Mouse (Mus musculus) monocyte, adult 5-6 weeks (primary cell): ENCODE data around the gene Ube2d2b. TPM values are rescaled to one million over a fixed set of nuclear protein-coding genes. Genes with fewer than 3 reads are reported as not detected.

Experiments
- ATAC-seq: fragments of 153-309, 156-312 bp; replicated peaks from 2 replicates; pipeline ENCODE4 v1.8.0; 2017; ENCODE audit warnings: mild to moderate bottlenecking; ENCODE audit not compliant: low TSS enrichment, insufficient number of reproducible peaks, severe bottlenecking, poor library complexity, low FRiP score
- total RNA-seq: library from RNA; stranded (forward); fragments of 200-1000, 200-491, 200-594 nt; gene quantifications from 3 replicates; pipeline ENCODE4 v1.2.3, GENCODE M21; 2017

The Ube2d2b gene
- total RNA-seq, 1 experiment from 2014 or later: not detected

DNA sequence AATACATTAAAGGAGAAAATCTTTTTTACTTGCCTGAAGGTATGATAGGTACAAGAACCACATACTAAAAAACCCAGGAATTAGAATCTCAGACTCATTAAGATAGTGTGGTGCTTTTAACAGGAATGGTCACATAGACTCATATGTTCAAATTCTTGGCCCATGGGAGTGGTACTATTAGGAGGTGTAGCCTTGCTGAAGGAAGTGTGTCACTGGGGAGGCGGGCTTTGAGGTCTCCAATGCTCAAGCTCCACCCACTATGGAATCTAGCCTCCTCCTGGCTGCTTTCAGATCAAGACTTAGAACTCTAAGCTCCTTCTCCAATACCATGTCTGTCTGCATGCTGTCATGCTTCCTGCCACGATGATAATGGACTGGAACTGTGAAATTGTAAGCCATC lies 17.9 kb downstream of the Ube2d2b start:
- no peak for ATAC-seq

DNA sequence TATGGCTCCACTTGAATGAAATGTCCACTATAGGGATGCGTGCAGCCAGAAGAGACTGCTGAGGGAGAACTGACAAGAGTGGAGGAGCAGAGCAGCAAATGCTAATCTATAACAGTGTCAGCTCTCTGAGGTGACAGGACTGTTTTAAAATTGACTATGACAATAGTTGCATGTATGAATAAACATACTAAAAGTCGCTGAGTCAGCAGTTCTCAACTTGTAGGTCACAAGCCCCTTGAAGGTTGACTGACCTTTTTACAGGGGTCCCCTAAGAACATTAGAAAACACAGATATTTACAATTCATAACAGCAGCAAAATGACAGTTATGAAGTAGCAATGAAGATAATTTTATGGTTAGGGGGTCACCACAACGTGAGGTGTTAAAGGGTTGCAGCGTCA lies 19.1 kb downstream of the Ube2d2b start:
- ATAC-seq: no peak

DNA sequence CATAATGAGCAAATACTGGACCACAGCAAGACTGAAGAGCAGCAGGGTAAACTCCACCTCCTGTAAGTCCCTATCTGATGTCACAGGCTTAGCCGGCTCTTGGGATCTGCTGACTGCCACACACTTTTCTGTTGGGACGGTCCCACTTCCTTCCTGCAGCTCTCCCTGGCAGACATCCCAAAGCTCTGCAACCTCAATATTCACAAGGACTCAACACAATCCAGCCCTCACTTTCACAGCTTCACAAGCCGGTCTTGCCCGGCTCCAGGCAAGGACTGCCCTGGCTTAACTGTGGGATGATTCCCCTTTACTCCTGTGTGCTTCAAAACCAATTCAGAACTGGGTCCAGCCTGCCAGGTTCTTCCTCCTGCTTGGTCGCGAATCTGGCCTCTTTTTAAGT lies 23.9 kb downstream of the Ube2d2b start:
- ATAC-seq: no peak

DNA sequence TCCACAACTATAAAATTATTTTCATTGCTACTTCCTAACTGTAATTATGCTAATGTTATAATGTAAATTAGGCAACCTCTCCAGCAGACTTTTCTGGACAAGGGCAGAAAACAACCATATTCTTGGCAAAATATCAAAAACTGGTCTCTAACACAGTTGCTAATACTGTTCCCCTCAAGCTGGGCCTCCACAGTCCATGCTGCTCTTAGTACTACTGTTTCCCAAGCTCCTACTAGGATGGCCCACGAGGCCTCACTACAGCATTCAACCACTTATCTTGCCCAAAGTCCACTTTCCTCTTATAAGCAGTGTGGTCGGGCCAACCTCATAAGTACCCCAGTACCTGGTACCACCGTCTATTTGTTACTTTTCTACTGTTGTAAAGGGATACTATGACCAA lies 24.7 kb downstream of the Ube2d2b start:
- ATAC-seq: no peak

DNA sequence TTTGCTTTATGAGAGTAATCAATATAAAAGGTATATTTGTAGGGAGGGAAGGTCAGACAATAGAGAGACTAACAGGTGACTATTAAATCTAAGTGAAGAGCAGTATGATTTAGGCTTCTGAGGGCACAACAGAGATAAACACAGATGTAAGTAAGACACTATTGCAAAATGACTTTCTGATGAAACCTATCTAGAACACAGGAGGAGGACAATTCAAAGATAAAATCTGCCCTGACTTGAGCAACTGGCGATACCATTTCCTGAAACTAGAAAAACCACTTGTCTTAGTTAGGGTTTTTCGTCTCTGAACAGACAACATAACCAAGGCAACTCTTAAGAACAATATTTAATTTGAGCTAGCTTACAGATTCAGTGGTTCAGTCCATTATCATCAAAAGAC lies 25.6 kb downstream of the Ube2d2b start:
- ATAC-seq: no peak

DNA sequence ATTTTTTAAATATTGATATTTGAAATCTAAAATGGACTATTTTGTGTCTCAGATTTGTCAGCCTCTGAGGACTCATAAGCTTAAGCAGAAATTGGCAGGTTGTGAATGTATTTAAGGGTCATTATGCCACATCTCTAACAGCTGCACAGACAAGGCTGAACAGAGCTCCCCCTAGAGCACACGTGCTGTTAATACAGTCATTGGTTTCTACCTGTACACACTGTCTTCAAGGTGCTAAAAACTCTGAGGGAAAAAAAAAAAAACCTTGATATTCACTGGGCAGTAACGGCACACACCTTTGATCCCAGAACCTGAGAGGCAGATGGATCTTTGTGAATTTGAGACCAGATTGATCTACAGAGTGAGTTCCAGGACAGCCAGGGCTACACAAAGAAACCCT lies 29.1 kb downstream of the Ube2d2b start:
- ATAC-seq: 0 out of 2 replicates have a peak, but pooled peaks have one; percentile 31

DNA sequence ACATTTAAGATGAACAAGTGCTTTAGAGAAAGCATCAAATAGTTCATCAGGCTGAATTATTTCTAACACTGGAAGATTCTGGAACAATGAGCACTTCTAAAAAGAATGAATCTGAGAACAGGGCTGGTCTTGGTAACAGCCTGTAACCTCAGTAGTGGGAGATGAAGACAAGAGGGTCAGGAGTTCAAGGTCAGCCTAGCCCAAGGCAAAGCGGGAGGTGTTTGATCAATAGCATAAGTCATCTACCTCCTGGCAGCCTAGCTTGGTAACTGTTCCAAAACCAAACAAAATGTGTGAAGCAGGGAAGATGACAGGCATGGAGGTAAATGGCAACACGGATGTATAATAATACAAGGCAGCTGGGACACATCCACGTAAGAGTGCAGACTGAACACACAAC lies 34.1 kb downstream of the Ube2d2b start:
- ATAC-seq: no peak

DNA sequence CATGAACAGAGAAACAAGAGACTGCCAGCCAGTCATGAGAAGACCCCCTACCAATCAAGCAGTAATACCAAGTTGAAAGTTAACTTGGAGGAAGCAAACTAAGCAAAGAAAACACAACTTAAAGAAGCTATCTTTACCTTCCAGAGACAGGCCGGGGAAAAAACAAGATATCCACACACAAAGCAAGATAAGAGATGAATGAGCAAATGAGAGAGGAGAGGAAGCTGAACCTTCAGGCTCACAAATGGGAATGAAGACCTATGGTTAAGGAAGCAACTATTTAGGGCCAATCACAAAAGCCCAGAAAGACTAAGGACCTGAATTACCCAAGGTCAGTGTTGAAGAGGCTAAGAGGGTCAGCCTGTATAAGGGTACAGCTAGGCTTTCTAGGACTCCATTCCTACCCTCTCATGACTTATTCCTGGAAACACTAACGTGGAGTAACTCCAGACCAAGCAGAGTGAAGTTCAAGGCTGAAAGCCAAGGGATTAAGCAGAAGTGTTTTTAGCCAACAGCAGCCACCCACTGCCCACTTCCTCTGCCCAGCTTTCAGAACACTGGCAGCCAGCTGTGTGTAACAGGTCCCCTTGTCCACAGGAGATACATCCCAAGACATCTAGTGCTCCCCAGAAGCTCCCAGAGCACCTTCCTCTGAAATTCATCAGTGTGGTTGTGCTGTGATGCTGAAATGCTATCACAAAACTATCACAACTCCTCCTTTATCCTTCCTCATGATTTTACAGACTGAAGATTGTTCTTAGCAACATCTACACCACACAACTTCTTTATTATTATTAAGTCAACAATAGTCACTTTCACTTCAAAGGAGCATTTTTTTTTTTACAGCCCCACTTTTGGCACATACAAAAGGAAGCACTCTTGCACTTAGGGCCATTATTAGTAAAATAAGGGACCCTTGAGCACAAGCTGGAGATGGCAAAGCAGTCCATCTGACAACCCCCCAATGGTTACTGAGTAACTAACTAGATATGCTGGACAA lies 36.5 kb downstream of the Ube2d2b start:
- peak; percentile 81 for ATAC-seq

DNA sequence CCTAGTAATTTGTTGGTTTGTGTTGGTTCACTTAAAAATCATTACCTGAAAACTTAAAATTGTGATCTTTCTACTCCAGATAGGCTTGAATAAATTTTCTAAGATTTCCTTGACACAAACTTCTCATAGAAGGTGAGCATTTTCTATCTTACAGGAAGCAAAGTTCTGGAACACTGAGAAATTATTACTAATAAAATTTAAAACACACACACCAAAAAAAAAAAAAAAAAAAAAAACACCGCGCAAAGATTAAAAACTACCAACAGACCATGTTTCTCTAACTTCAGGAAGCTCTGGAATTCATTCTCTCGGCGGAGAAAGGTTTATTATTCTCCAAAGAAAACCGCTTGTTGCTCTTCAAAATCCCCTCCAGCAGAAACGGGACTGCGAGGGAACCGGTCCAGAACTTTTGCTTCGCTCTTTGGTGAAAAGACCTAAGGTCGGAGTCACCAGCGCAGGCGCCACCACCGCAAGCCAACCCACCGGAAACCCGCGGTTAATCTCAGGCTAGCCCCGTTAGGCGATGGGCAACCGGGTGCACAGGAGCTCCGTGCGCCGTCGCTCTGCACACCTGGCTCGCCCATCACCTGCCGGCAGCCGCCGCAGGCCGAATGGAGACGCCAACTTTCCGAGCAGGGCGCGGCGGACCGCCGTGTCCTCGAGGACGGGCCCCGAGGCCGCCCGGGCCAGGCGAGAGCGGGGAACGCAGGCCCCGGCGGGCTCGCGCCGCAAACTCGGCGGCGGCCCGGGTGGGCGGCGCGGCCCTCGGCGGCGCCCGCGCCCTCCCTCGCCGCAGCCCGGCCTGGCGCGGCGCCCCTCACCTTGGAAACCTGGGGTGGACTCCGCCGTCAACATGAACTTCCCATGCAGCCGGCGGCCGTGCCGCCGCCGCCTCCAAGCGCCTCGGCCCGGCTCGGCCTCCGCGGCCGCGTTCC lies 38.3 kb downstream of the Ube2d2b start:
- peak; percentile 37; the same call in 1 of the 2 replicates for ATAC-seq

DNA sequence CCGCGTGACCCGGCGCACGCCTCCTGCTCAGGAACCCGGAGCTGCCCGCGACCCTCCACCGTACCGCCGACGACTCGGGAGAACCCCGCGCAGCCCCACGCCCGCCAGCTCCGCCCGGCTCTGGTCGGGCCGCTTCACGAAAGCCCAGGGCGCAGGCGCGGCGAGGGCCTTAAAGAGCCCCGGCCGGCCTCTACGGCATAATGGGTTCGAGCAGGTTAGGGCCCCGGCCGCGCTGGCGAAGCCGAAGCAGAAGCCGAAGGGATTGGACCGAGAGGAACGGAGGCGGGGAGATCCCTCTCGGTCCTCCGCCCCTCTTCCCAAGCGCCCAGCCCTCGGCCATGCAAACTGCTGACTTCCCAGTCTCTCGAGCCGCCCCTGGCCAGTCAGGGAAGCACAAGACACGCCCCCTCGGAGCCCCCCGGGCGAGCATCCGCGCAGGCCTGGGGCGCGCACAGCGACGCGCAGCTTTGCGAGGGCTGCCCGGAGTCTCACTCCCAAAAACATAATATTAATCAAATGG lies 39.1 kb downstream of the Ube2d2b start:
- ATAC-seq: peak; percentile 56; the same call in 1 of the 2 replicates

DNA sequence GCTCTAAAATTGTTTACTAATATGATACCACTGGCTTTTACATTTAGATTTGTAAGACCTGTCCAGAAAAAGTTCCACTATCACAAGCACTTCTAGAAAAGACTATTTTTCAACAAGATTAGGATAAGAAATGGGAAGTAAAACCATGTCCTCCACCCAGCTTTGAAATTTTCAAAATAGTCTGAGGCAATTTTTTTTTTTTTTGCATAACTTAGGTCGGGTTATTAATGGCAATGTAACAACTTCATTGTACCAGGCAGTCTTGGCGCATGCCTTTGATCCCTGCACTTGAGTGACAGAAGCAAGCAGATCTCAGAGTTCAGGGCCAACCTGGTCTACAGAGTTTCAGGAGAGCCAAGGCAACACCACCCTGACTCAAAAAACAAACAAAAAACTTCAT lies 39.8 kb downstream of the Ube2d2b start:
- ATAC-seq: 0 out of 2 replicates have a peak, but pooled peaks have one; percentile 11

DNA sequence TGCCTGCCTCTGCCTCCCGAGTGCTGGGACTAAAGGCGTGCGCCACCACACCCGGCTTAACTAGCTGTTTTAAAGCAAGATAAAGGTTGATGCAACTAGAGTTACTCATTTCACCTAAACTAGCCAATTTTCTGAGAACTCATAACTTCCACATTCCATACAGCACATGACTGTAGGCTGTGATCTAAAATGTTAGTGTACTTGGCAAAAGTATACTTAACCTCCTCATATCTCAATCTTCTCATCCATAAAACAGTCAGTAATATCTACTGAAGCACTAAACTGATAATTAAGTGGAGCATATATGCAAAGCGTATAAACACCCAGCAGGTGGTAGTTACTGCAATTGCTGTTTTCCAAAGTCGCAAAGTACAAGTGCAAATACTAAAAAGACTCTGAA lies 43.4 kb downstream of the Ube2d2b start:
- no peak for ATAC-seq

DNA sequence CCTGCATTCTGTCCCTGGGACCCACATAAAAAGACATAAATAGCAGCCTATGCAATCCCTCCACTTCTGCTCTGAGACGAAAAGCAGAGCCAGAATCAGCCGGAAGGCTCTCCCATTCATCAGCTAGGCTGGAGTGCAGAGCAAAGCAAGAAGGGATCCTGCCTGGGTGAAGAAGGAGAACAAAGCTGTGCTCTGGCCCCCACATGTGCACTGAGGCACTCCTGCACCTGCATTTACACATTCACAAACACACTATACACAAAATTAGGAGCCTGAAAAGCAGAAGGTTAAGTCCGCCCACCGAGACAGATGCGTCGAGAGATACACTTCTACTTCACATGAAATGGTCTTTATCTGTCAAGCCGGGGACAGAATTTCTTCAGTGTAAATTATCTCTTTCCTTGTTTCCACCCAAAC lies 44.0 kb downstream of the Ube2d2b start:
- no peak for ATAC-seq

DNA sequence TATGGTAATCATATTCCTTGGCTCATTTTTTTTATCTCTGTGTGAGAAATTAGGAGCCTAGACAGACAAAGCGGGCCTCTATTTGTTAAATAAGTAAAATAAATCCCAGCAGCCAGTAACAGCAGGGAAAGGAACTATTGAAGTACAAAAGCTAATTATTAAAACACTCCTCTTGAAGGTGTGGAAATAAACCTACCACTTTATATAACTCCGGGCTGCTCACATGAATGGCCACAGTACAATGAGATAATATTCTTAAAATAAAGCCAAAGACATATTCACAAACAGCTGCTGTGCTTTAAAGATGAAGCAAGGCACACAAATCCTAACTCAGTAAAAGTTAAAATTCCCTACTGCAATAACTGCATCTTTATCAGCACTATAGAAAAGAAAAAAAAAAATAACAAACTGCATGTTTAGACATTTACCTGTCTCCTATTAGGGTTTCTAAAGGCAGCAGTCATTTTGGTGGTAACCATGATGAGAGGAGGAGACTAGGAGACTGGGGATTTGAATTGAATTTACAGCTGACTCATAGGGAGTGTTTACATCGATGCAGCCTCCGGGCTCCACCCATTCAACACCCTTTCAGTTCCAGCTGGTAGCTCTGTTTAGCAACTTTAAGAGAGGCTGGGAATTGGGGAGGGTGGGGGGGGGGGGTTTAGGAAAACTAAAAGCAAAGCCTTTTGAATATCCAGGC lies 44.8 kb downstream of the Ube2d2b start, which contains the start of gene Evi5:
TSS of gene Evi5 (minus strand) at position 547 of the 700 bp plus-strand sequence.
- peak; percentile 53; the same call in 1 of the 2 replicates for ATAC-seq

DNA sequence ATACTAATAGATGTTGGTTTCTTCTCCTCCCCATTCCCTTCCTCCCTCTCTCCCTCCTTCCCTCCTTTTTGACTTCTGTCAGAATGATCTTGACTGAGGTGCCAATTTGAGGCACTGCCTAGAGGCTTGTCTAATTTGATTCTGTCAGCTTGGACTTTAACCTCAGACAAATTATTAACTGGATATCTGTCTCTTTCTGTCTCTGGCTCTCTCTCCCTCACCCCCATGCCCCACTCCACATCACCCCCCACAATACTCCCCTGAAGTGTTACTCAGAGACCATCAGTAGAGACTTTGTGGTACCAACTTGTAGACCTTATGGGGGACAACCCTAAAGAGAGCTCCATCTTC lies 45.3 kb downstream of the Ube2d2b start:
- ATAC-seq: no peak

DNA sequence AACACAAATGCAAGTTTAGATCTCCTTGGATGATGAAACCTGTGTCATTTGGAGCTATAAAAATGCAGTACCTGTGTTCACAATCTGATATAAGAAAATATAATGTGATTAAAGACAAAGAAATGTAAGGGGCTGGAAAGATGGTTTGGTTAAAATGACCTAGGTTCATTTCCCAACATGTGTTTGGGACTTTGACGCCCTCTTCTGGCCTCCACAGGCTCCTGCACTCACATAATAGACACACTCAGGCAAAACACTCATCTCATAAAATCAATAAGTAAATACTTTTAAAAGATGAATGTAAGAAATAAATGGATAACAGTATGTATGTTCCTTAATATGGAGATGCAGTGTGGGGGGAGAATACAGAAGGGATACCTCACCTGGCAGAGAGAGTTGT lies 47.2 kb downstream of the Ube2d2b start:
- no peak for ATAC-seq

DNA sequence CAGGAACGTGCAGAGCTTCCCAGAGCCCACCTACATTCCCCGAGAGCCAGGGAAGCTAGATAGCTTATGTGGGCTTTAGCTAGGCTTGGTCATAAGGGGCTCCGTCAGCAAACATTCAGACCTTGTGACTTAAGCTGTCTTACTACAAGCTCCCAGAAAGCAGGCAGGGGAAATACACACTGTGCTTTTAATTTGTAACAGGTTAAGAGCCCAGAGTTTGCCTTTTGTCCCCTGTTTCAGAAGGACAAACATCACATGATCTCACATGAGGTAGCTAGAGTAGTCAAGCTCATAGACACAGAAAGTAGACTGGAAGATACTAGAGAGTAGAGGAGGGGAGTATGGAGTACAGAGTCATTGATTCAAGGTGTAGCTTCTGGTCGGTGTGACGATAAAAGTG lies 50.8 kb downstream of the Ube2d2b start:
- ATAC-seq: no peak
